Mouse (Mus musculus) left cerebral cortex, adult 18-20 months (tissue): ENCODE measurements at regions not wholly inside any gene's neighbourhood (a gene's known extent, or its start where the extent isn't known, plus 50 kb on each side); places are given as distances from the start of the nearest gene placed in this dataset.

ENCODE experiments used
- DNase-seq, 2 experiments: peaks; one replicate each; pipeline ENCODE4 v3.0.0; 2021 to 2022; ENCODE audit warnings: low spot score in 2 of 2, mixed read lengths in 1 of 2

DNA sequence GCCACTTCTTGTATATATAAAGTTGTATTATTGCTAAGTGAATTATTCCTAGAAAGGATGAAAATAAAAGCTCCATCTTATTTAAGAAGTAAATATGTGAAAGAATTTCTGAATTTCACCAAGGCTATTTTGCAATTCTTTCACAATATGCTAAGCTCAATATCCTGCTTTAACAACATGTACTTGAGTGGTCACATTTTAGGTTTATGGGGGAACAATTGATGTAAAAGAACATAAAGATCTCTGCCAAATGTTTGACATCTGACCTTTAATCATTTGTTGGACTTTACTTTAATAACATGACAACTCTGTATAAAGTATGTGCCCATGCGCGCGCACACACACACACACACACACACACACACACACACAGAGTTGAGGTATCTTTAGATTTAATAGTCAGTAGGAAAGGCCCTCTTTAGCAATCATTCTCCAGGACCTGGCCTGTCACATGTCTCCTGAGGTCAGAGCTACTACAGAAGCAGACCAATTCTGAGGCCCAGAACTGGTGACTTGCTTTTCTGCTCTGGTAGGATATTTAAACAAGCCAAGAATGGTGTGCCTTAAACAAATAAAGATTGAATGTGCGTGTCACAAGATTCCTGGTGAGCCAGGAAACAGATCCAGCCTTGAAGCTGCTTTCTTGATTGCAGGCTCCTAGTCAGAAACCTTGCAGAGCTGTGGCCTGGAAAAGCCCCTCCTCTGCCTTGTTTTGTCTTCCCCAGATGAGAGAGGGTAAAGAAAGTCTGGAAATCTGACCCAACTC lies 477.4 kb upstream of the Marcks start:
- DNase-seq, result no peak

- no peak for DNase-seq
Observed at GRCm38 (mm10) chr10:37613936-37614335, 475.2 kb upstream of the Marcks start.

GRCm38 (mm10) chr10:37603529-37603928 lies 464.8 kb upstream of the Marcks start:
- DNase-seq, result no peak

GRCm38 (mm10) chr10:37602936-37603335 lies 464.2 kb upstream of the Marcks start:
- no peak for DNase-seq

DNA sequence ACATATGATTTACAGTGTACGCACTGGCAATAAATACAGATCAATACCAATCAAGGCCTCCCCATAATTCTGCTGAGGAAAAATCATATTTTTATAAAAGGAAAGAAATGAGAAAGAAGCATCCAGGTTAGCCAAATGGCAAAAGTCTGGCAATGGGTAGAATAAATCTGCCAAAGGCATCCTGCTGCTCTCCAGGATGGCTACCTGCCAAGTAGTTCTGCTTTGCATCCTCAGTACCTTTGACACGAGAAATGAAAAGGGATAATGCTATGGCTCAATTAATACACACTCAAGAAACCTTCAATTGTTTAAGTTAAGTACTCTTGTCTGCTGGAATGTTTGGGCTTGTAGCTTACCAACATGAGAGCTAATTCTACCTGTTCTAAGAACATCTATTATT lies 451.2 kb upstream of the Marcks start:
- no peak for DNase-seq

DNA sequence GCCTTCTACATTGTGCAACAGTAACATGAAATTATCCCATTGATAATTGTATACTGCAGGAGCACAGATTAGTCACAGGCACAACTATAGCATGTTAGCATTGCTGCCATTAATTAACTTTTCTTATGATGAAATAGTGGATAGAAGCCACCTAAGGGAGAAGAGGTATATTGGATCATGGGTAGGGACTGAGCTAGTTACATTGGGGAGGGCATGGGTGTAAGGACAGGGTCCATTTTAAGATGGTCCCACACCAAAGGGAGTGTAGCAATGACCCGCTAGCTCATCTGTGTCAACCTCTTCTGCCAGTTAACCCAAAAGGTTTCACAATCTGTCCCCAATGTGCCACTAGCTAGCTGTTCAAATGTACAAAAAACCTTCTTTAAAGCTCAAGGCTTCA lies 450.3 kb upstream of the Marcks start:
- DNase-seq, result no peak

- no peak for DNase-seq
Observed at GRCm38 (mm10) chr10:37571171-37571570, 432.5 kb upstream of the Marcks start.

- DNase-seq, result no peak
Observed at GRCm38 (mm10) chr10:37561705-37562104, 423.0 kb upstream of the Marcks start.

GRCm38 (mm10) chr10:37549446-37549845 lies 410.7 kb upstream of the Marcks start:
- no peak for DNase-seq

DNA sequence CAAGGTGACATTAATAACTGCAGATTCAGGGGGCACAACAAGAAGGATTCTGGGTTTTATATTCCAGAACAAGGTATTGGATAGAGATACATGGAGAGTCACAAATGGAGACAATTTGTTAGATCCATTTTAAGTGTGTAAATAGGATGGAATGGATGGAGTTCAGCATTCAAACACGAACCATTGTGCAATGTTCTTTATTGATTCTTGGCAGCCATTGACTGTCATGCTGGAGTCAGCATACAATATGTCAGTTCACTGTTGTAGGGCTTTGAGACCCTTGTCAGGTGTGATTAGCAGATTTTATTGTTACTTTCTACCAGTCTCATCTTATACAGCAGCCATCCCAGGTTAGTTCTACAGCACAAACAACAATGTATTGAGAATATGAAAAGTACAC lies 402.0 kb upstream of the Marcks start:
- DNase-seq, result no peak

- no peak for DNase-seq
Observed at GRCm38 (mm10) chr10:37505966-37506615, 367.4 kb upstream of the Marcks start.

DNA sequence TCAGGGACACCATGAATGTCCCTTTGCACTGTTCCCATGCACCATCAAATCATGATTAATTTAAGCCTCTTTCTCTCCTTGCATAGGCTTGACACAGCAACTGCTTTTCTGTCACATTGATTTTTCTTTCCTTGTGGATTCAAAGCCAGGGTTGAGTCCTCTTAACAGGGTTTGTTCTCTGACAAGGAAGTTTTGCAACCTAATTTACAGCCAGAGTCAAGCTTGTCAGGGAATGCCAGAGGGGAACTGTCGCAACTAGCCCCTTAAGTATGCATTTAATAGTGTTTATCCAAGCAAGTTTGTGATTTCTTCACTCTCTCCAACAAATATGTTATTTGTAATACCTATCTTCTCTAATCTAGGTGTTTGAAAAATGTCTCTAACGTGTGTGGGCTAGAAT lies 365.7 kb upstream of the Marcks start:
- DNase-seq, result no peak

DNA sequence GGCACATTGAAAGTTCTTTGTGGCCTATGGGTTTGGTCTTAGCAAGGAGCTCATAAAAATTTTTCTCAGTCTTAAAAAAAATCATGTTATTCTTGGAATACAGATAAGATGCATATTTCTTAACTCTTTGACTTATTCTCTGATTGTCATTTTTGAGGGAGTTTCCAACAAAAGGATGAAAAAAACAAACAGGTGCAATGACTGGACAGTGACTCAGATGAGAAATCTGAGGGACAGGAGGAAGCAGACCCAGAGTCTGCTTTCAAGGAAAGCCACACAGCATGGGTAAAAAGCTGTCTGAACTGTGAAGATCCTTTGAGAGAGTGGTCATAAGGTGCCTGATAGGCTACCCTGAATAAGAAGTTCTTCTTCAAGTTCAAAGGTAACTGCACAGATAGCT lies 363.8 kb upstream of the Marcks start:
- no peak for DNase-seq

DNA sequence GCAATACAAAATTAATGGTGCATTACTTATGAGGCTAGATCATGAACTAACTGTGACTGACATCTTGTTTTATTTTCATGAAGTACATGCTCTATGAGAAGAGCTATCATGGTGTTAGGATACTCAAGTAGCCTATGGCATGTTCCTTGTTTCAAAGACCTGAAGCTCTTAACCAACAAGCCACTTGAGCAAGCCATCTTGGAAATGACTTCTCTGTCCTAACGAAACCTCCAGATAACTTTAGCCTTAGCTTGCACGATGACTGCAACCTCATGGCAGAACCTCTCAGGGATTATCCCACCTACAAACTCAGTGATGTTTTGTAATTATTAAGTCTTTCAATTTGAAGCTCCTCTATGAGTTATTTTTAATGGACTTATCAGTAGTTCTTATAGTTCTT lies 362.3 kb upstream of the Marcks start:
- no peak for DNase-seq

DNA sequence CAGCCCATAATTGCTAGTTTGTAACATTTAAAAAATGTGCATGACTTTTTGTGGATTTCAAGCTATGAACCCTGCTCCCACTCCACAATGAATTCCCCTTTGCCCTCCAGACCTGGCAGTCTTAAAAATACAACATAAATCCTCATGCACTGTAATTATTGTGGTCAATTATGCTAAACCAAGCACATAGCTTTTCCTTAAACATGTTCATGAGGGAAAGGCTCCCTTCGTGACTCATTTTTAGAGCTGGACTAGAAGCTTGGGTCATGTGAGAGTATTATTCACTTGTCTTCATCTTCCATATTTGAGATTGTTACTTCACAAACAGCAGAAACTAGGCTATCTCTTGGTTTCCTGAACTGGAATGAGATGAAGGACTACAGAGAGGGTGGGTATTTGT lies 356.7 kb upstream of the Marcks start:
- DNase-seq, result no peak

GRCm38 (mm10) chr10:37494552-37495166 lies 355.9 kb upstream of the Marcks start:
- no peak for DNase-seq

- no peak for DNase-seq
Observed at GRCm38 (mm10) chr10:37494098-37494497, 355.4 kb upstream of the Marcks start.

DNA sequence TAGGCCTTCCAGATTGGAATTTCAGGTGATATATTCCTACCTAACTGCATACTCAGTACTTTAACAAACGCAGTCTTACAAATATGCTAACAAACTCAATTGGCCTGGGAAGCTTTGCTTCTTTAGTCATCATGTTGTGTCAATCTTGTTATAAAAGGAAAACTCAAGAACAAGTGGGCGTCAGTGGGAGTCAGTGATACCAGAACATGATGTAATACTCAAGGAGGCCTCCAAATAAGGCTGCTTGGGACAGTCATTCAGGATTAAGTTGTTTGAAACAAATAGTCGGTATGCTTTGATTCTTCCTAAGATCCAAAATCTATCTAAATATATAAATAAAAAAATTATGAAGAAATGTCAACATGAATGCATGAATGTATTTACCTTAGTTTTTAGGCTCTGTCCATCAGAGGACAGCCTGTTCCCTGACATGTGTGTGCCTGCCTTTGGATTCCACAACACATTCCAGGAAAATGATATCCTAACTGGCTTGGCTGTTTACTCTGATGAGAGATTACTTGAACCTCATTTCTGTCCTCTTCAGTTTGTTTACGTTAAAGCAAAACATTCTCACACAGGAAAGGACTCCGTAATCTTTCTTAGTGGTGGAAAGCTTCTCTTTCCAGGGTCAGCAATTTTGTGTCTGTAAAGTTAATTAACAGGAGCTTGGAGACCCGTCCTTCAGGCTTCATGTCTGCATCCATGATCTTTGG lies 345.7 kb upstream of the Marcks start:
- DNase-seq, result peak; percentile 2 to 15

GRCm38 (mm10) chr10:37483521-37483920 lies 344.8 kb upstream of the Marcks start:
- DNase-seq, result no peak

GRCm38 (mm10) chr10:37481879-37482278 lies 343.2 kb upstream of the Marcks start:
- no peak for DNase-seq

- no peak for DNase-seq
Observed at GRCm38 (mm10) chr10:37480331-37480730, 341.6 kb upstream of the Marcks start.

GRCm38 (mm10) chr10:37478108-37478507 lies 339.4 kb upstream of the Marcks start:
- no peak for DNase-seq
